Mouse (Mus musculus): ENCODE measurements at regions not wholly inside any gene's neighbourhood (a gene's known extent, or its start where the extent isn't known, plus 50 kb on each side); places are given as distances from the start of the nearest gene placed in this dataset.

DNA sequence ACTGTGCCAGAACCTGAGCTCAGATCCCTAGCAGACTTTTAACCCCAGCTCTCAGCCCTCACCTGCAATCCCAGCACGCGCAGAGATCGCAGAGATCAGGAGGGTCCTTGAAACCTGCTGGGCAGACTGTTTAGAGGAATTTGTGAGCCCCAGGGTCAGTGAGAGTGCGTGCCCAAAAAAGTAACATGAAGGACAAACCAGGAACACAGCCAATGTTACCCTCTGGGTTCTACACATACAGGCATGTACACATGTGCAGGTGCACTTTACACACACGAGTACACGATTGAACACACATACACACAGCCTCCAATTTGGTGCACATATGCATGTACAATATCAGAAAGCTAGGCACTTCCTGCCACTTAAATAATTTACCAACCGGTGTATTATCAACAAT lies 183.9 kb upstream of the Arg1 start:
- TF ChIP-seq POLR2A (IDR thresholded peaks at IDR 0.05; ENCODE audit: insufficient read length, low read depth) = no peak
- no peak for TF ChIP-seq TCF12 (IDR thresholded peaks at IDR 0.05; ENCODE audit: insufficient read depth, poor library complexity, severe bottlenecking)
- TF ChIP-seq E2F4 (IDR thresholded peaks at IDR 0.05; ENCODE audit: insufficient read depth) = no peak
- no peak for TF ChIP-seq MYOD1 (IDR thresholded peaks at IDR 0.05; ENCODE audit: control insufficient read depth in 1 of 3, insufficient read length in 2 of 3, low read depth in 2 of 3)
- no peak for TF ChIP-seq TCF3 (IDR thresholded peaks at IDR 0.05; ENCODE audit: insufficient read length, low read depth)
- no peak for TF ChIP-seq POLR2AphosphoS2 (IDR thresholded peaks at IDR 0.05; ENCODE audit: insufficient read length, low read depth)
- no peak for TF ChIP-seq REST (IDR thresholded peaks at IDR 0.05; ENCODE audit: insufficient read depth, insufficient read length)
- no peak for TF ChIP-seq SRF (IDR thresholded peaks at IDR 0.05; ENCODE audit: control insufficient read depth, insufficient read length, low read depth)
- TF ChIP-seq MAX (IDR thresholded peaks at IDR 0.05; ENCODE audit: low read depth) = no peak
- TF ChIP-seq MYOG (IDR thresholded peaks at IDR 0.05; ENCODE audit: control insufficient read depth in 1 of 3, insufficient read depth in 1 of 3, insufficient read length in 2 of 3, low read depth in 2 of 3) = no peak
- no peak for TF ChIP-seq CEBPB (IDR thresholded peaks at IDR 0.05; ENCODE audit: insufficient read depth, poor library complexity, severe bottlenecking)
- Histone ChIP-seq H3K27me3 (ENCODE audit: control insufficient read depth, insufficient read depth, insufficient read length) (no peaks in the 10 kb centered on the region), H3K4me2 (ENCODE audit: low read depth) (no peak overlapping the region), H3K79me2 (ENCODE audit: control insufficient read depth, insufficient read depth) (no peaks in the 10 kb centered on the region), H3K4me3 (no peak overlapping the region), H3K36me3 (ENCODE audit: control insufficient read depth, insufficient read depth) (no peaks in the 10 kb centered on the region), H3ac (ENCODE audit: control insufficient read depth, insufficient read length) (no peak overlapping the region)

DNA sequence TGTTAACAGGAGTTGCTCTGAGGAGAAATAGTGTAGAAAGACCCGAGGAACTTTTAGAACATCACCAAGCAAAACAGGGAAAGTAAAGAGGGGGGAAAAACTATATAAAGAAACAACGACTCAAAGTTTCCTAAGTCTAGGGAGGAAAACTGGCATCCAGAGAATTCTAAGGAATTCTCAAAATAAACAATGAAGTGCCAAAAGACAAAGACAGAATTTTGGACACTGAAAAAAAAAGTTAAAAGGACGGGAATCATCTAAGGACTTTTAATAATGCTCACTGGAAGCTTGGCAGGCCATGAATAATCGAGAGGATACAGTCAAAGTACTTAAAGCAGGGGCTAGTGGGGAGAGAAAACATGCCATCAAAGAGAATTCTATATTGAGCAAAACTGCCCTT lies 170.8 kb upstream of the Arg1 start:
- no peaks in the 10 kb centered on the region for H3K79me2 ChIP-seq (ENCODE audit: control insufficient read depth, insufficient read depth)
- no peak overlapping the region for H3K4me2 ChIP-seq (ENCODE audit: low read depth)
- H3K4me3 ChIP-seq = no peak overlapping the region

DNA sequence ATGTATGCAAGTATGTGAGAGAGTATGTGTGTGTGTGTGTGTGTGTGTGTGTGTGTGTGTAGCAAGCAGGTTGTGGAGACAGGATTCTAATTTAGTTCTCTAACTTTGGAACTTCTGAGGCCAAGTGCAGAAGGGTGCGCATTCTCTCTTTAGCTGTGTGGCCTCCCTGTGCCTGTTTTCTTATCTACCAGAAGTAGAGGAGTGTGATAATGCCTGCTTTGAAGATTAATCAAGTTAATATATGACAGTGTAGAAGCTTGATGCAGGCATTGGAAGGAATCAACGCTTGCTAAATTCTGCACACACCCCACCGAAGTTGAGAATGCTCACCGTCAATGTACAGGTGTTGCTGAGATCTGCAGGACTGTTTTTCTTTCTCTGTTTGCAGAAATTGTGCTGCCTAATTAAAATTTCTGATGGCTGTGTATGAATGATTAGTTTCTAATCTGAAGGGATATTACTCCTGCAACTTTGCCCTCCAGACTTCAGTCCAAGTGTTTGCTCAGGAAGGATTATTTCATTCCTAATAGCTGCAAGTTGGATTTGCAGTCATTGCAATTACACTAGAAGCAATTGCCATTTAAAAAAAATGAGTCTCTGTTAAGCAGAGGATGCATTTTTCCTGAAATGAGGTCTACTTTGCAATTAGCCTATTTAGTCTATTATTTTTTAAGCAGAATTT lies 162.6 kb upstream of the Arg1 start:
- Histone ChIP-seq H3K27me3 (ENCODE audit: control insufficient read depth, insufficient read depth, insufficient read length) (no peaks in the 10 kb centered on the region), H3K4me2 (ENCODE audit: low read depth) (no peak overlapping the region), H3K79me2 (ENCODE audit: control insufficient read depth, insufficient read depth) (no peaks in the 10 kb centered on the region), H3ac (ENCODE audit: control insufficient read depth, insufficient read length) (no peak overlapping the region), H3K4me3 (no peak overlapping the region), H3K36me3 (ENCODE audit: control insufficient read depth, insufficient read depth) (no peaks in the 10 kb centered on the region)
- no peak for TF ChIP-seq TCF3 (IDR thresholded peaks at IDR 0.05; ENCODE audit: insufficient read length, low read depth)
- TF ChIP-seq E2F4 (IDR thresholded peaks at IDR 0.05; ENCODE audit: insufficient read depth) = no peak
- no peak for TF ChIP-seq TCF12 (IDR thresholded peaks at IDR 0.05; ENCODE audit: insufficient read depth, poor library complexity, severe bottlenecking)
- no peak for TF ChIP-seq USF1 (IDR thresholded peaks at IDR 0.05; ENCODE audit: low read depth)
- TF ChIP-seq POLR2A (IDR thresholded peaks at IDR 0.05; ENCODE audit: insufficient read length, low read depth) = no peak
- no peak for TF ChIP-seq MYOG (IDR thresholded peaks at IDR 0.05; ENCODE audit: control insufficient read depth in 1 of 3, insufficient read depth in 1 of 3, insufficient read length in 2 of 3, low read depth in 2 of 3)
- TF ChIP-seq POLR2AphosphoS2 (IDR thresholded peaks at IDR 0.05; ENCODE audit: insufficient read length, low read depth) = no peak

More for the DNA sequence above, 170.8 kb upstream of the Arg1 start:
- TF ChIP-seq MAX (IDR thresholded peaks at IDR 0.05; ENCODE audit: low read depth) = no peak
- TF ChIP-seq TCF3 (IDR thresholded peaks at IDR 0.05; ENCODE audit: insufficient read length, low read depth) = no peak
- TF ChIP-seq MYOD1 (IDR thresholded peaks at IDR 0.05; ENCODE audit: control insufficient read depth in 1 of 3, insufficient read length in 2 of 3, low read depth in 2 of 3) = no peak
- no peak for TF ChIP-seq E2F4 (IDR thresholded peaks at IDR 0.05; ENCODE audit: insufficient read depth)
- TF ChIP-seq MYOG (IDR thresholded peaks at IDR 0.05; ENCODE audit: control insufficient read depth in 1 of 3, insufficient read depth in 1 of 3, insufficient read length in 2 of 3, low read depth in 2 of 3) = no peak
- no peak for TF ChIP-seq CEBPB (IDR thresholded peaks at IDR 0.05; ENCODE audit: insufficient read depth, poor library complexity, severe bottlenecking)
- no peak for TF ChIP-seq POLR2A (IDR thresholded peaks at IDR 0.05; ENCODE audit: insufficient read length, low read depth)
- no peak for TF ChIP-seq POLR2AphosphoS2 (IDR thresholded peaks at IDR 0.05; ENCODE audit: insufficient read length, low read depth)
- TF ChIP-seq USF1 (IDR thresholded peaks at IDR 0.05; ENCODE audit: low read depth) = no peak
- TF ChIP-seq SRF (IDR thresholded peaks at IDR 0.05; ENCODE audit: control insufficient read depth, insufficient read length, low read depth) = no peak
- no peak for TF ChIP-seq TCF12 (IDR thresholded peaks at IDR 0.05; ENCODE audit: insufficient read depth, poor library complexity, severe bottlenecking)
- Histone ChIP-seq H3K36me3 (ENCODE audit: control insufficient read depth, insufficient read depth) (no peaks in the 10 kb centered on the region), H3ac (ENCODE audit: control insufficient read depth, insufficient read length) (no peak overlapping the region), H3K27me3 (ENCODE audit: control insufficient read depth, insufficient read depth, insufficient read length) (no peaks in the 10 kb centered on the region)

DNA sequence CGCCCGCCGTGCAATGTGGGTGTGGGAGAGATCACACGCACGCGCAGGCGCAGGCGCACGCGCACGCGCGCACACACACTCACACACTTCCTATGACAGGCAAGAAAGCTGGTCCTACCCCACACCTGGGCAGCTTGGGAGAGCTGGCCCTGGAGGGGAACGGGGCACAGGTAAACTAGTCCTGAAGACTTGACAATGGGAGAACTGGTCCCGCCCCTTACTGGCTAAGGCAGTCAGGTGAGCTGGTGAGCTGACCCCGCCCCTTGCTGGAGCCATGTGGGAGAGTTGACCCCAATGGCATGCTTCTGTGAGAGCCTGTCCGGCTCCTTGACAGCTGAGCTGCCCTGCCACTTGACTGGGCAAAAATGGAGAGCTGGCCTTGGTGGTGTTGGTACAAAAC lies 159.5 kb upstream of the Arg1 start:
- H3K27me3 ChIP-seq (ENCODE audit: control insufficient read depth, insufficient read depth, insufficient read length) = no peaks in the 10 kb centered on the region
- H3K79me2 ChIP-seq (ENCODE audit: control insufficient read depth, insufficient read depth) = no peaks in the 10 kb centered on the region
- no peak overlapping the region for H3ac ChIP-seq (ENCODE audit: control insufficient read depth, insufficient read length)
- H3K4me3 ChIP-seq = no peak overlapping the region
- H3K4me2 ChIP-seq (ENCODE audit: low read depth) = no peak overlapping the region
- no peaks in the 10 kb centered on the region for H3K36me3 ChIP-seq (ENCODE audit: control insufficient read depth, insufficient read depth)
- TF ChIP-seq MYOD1 (IDR thresholded peaks at IDR 0.05; ENCODE audit: control insufficient read depth in 1 of 3, insufficient read length in 2 of 3, low read depth in 2 of 3) = no peak
- TF ChIP-seq USF1 (IDR thresholded peaks at IDR 0.05; ENCODE audit: low read depth) = no peak
- TF ChIP-seq SRF (IDR thresholded peaks at IDR 0.05; ENCODE audit: control insufficient read depth, insufficient read length, low read depth) = no peak
- no peak for TF ChIP-seq E2F4 (IDR thresholded peaks at IDR 0.05; ENCODE audit: insufficient read depth)
- no peak for TF ChIP-seq TCF3 (IDR thresholded peaks at IDR 0.05; ENCODE audit: insufficient read length, low read depth)

DNA sequence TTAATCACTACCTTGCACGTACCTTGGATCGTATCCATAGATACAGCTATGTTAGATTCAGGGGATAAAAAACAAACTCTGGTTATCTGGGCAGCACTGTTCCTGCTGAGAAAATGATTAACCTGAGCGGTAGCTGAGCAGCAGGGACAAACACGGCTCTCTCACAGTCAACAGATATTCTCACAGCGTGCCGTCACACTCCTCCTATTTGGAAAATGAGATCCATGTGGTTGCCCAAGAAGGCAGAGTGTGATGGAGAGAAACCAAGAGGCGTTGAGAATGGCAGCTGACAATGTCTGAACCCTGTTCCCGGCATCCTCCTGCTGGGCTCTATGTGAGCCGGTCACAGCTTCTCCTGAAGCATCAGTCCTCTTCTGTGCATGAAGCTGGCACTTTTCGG lies 155.6 kb upstream of the Arg1 start:
- Histone ChIP-seq H3K4me3 (no peak overlapping the region), H3K79me2 (ENCODE audit: control insufficient read depth, insufficient read depth) (no peaks in the 10 kb centered on the region), H3K36me3 (ENCODE audit: control insufficient read depth, insufficient read depth) (no peaks in the 10 kb centered on the region), H3K4me2 (ENCODE audit: low read depth) (no peak overlapping the region), H3K27me3 (ENCODE audit: control insufficient read depth, insufficient read depth, insufficient read length) (no peaks in the 10 kb centered on the region), H3ac (ENCODE audit: control insufficient read depth, insufficient read length) (no peak overlapping the region)
- TF ChIP-seq TCF12 (IDR thresholded peaks at IDR 0.05; ENCODE audit: insufficient read depth, poor library complexity, severe bottlenecking) = no peak
- TF ChIP-seq MYOD1 (IDR thresholded peaks at IDR 0.05; ENCODE audit: control insufficient read depth in 1 of 3, insufficient read length in 2 of 3, low read depth in 2 of 3) = no peak
- no peak for TF ChIP-seq TCF3 (IDR thresholded peaks at IDR 0.05; ENCODE audit: insufficient read length, low read depth)
- no peak for TF ChIP-seq E2F4 (IDR thresholded peaks at IDR 0.05; ENCODE audit: insufficient read depth)
- TF ChIP-seq REST (IDR thresholded peaks at IDR 0.05; ENCODE audit: insufficient read depth, insufficient read length) = no peak
- no peak for TF ChIP-seq SRF (IDR thresholded peaks at IDR 0.05; ENCODE audit: control insufficient read depth, insufficient read length, low read depth)
- TF ChIP-seq POLR2AphosphoS2 (IDR thresholded peaks at IDR 0.05; ENCODE audit: insufficient read length, low read depth) = no peak
- TF ChIP-seq MYOG (IDR thresholded peaks at IDR 0.05; ENCODE audit: control insufficient read depth in 1 of 3, insufficient read depth in 1 of 3, insufficient read length in 2 of 3, low read depth in 2 of 3) = no peak
- no peak for TF ChIP-seq POLR2A (IDR thresholded peaks at IDR 0.05; ENCODE audit: insufficient read length, low read depth)
- no peak for TF ChIP-seq CEBPB (IDR thresholded peaks at IDR 0.05; ENCODE audit: insufficient read depth, poor library complexity, severe bottlenecking)

Measured in myocyte (in vitro differentiated cells).